Mouse (Mus musculus) megakaryocyte-erythroid progenitor cell, adult 5 weeks (primary cell): ENCODE measurements around the gene Slc5a1. TPM values are rescaled to one million over a fixed set of nuclear protein-coding genes. Genes with fewer than 3 reads are reported as not detected.

Experiments
- polyA plus RNA-seq: library from polyadenylated mRNA; stranded (reverse); fragments of >175 nt; gene quantifications from 2 replicates; pipeline ENCODE4 v1.2.3, GENCODE M21; 2012

The Slc5a1 gene
- not detected in 2 replicates for polyA plus RNA-seq

DNA sequence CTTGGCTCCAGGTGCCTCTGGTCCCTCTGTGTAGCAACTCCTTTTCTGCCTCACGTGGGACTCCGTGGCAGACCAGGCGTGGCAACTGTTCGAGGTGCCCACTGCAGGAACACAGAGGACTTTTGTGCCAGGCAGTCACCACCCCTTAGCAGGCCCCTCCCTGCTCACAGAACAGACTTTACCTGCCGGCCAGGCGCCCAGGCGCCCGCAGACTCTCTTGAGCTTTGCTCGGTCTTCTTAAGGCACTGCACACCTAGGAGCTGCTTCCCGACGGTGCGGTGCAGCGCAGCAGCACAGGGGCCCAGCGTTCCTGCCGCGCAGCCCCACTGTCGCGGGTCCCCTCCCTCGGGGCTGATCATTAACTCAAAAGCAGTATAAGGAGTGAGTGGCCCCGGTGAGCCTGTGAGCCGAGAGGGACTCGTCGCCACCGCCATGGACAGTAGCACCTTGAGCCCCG, at the start of gene Slc5a1:
TSS of gene Slc5a1 (plus strand) at position 195 of the 457 bp plus-strand sequence.

Other genes starting within 250 kb of the Slc5a1 start
- 17.6 and 28.4 TPM in 2 replicates for gene Prr14l, start 250.0 kb upstream of the Slc5a1 start, polyA plus RNA-seq
- gene Depdc5, start 240.5 kb upstream of the Slc5a1 start, polyA plus RNA-seq, result 4.7 and 4.9 TPM in 2 replicates
- gene Ywhah, start 85.4 kb upstream of the Slc5a1 start, polyA plus RNA-seq, result 107 and 133 TPM in 2 replicates
- 0.77 and 1.1 TPM in 2 replicates for gene Spon2, start 114.2 kb downstream of the Slc5a1 start, polyA plus RNA-seq
- 305 and 315 TPM in 2 replicates for gene Ctbp1, start 170.8 kb downstream of the Slc5a1 start, polyA plus RNA-seq
- 101 and 104 TPM in 2 replicates for gene Maea, start 231.3 kb downstream of the Slc5a1 start, polyA plus RNA-seq